Mouse (Mus musculus) gastrocnemius, adult 18-20 months (tissue): ENCODE results near the gene Vwa5b2. TPM values are rescaled to one million over a fixed set of nuclear protein-coding genes. Genes with fewer than 3 reads are reported as not detected.

Source experiments
- DNase-seq: peaks from one replicate; pipeline ENCODE4 v3.0.0; 2021; ENCODE audit warnings: low spot score
- total RNA-seq, 2 experiments: library from RNA; stranded (reverse); gene quantifications; 2 replicates each; pipeline ENCODE4 v1.2.3; 2021

The Vwa5b2 gene
- total RNA-seq, 2 experiments from 2014 or later = 0.07 TPM; not detected in 1

DNA sequence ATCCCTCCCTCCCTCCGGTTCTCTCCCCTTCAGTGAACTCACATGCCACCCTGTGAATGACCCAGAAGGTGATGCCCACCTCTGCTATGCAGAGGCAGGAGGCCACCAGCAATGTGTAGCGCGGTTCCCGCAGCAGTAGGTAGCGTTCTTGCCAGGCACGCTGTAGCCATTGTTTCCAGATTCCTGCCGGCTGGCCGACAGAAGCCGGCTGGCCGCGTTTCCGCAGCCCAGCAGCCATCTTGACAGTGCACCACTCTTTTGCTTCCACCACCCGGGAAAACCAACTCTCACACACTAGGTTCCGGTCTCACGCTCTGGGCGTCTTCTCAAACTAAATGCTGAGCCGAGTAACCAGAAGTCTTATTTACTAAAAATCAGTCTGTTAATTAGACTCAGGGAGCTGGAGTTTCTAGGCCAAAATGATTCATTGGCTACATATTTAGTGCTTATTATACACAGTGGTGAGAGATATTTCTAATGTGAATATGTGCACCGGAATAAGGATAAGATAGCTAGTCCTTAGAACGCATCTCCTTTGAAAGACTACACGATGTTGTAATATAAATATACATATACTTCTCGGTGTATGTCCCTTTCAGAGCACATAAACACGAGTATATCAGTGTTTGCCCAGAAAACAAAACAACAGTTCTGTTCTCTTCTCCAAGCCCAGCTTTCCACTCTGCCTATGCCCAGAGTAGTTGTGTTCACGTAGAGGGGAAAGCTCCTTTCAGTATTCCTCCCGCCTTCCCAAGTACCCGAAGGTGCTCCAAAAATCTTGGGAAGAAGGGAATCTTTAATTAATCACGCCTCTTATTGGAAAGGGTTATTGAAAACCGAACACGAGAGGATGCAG is 21.5 kb downstream of the Vwa5b2 start:
- DNase-seq = peak; percentile 73

DNA sequence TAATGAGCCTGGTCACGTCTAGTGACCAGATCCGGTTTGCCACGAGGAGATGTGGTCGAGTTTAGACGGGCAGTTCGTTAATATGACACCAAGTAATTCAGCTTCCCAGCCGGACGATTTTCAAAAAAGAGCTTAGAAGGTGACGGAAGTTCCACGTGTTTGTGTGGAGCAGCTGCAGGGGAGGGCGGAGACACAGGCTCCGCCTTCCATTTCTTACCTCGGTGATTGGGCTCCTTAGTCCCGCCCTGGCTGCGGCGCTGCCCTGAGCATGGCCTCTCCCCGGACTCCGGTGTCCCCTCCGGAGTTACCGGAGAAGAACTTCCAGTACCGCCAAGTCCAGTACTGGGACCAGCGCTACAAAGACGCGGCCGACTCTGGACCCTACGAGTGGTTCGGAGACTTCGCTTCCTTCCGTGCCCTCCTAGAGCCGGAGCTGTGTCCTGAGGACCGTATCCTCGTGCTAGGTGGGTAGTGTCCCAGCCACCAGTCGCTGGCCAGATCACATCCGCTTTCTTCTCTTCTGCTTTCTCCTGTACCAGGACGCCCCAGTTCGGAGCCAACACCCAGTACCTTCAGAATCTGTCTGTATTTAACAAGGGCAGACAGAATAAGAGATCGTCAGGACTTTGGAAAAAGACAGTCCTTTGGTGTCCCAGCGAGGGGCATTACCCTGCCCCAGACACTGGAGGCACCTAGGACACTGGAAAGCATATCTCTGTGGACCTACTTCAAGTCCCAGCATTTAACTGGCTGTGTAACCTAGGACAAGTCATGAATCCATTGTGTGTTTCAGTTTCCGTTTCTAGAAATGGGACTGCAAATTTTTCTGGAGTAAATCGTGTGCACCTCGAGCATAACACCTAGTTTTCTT is 22.3 kb downstream of the Vwa5b2 start, which contains the start of the genes Eef1akmt4, Gm49333 and Alg3:
TSS of gene Eef1akmt4 (plus strand) at position 237 of the 871 bp plus-strand sequence.
TSS of gene Gm49333 (plus strand) at position 254 of the 871 bp plus-strand sequence.
TSS of gene Alg3 (minus strand) at position 379 of the 871 bp plus-strand sequence.
- DNase-seq = peak; percentile 89

DNA sequence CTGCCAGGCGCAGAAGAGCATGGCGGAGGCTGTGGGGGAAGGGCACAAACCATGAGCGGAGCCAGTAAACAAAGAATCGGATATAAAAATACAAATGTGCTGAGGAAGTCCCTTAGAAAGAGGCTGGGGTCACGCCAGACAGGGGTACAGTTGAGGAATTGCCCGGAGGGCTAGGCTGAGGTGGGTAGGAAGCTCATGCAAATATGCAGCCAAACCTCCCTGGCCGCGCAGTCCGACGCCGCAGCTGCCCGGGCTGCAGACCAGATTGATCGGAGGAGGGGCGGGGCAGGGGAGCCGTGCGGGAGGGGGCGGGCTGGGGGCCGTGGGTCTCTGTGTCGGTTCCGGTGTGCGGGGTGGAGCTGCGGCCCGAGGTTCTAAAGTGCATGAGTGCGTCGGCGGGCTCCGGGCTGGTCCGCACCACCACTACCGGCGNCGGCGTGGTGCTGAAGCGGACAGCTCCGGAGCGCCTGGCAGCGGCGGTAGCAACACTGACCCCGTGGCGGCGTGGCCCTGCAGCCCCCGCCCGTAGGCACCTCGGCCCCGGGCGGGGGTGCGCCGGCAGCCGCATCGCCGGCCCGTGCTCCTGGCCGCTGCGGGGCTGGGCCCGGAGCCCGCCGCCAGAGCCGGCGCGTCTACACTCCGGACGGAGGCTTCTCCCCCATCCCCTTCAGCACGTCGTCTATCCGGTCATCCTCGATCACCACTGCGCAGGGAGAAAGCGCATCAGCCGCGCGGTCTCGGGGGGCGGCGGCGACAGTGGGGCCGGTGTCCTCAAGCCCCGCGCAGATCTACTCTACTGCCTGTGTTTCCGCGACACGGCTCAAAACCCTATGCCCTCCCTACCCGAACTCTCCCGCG is 30.5 kb downstream of the Vwa5b2 start:
- DNase-seq = no peak

DNA sequence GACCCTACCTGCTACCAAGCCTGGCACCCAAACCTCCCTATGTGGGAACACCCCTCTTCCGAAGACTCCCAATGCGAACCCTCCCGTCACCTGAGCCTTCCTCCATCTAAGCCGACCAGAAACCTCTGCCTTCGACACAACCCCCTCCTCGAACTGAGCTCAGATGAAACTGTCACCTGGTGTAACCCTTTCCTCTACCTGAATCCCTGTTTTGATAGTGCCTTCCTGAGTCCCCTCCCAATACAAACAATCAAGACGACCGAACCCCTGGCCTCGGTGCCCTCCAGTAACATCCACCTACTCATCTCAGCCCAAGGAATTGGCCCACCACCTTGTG is 31.1 kb downstream of the Vwa5b2 start:
- no peak for DNase-seq

DNA sequence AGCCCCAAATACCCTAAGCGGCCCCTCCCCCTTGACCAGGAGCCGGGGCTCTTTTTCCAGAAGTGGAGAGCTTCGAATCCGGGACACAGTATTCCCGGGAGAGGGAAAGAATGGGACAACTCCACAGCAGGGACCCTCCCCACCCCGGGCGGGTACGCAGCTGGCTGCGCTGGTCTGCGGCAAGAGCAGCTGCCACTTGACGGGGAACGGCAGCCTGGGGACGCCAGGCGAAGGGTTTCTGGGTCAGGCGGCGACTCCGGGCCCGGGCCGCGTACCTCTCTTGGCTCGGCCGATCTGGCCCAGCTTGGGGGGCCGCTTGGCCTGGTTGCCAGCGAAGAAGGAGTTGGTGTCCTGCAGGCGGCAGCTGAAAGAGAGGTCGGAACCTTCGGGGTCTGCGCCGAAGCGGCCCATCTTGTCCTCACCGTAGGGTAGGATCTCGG is 31.5 kb downstream of the Vwa5b2 start:
- no peak for DNase-seq

DNA sequence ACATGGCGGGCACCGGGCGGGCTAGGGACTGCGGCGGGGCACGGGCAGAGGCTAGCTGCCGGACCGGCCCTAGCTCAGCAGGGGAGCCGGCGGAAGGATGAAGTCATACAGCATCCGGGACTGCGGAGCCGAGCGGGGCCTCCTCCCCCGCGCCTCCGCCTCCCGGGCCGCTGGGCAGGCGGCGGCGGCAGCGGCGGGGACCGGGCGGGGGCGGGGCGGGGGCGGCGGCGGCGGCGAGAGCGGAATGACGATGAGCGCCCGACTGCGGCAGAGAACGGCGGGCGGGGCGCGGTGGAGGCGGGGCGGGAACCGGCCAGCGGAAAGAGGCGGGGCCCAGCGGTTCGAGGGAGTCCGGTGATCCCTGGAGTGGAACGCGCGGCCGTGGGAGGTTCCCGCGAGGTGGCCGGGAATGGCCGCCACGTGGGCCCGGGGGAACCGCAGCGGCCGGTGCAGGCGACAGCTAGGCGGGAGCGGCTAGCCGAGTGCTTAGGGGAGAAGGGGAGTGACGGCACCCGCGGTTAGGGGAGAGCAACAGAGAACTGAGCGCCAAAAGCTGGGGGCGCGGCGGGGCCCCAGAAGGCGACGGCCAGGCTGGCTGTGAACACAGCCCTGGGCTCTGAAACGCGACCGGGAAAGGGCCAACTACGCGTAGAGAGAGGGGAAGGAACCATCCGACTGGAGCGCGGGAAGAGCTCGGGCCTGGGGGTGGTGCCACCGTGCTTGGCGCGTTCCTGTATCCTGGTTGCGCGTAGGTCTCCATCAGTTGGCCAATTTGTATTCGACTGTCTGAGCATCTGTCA is 32.1 kb downstream of the Vwa5b2 start, which contains the start of gene Camk2n2:
TSS of gene Camk2n2 (minus strand) at position 97 of the 800 bp plus-strand sequence.
- DNase-seq = peak; percentile 59

DNA sequence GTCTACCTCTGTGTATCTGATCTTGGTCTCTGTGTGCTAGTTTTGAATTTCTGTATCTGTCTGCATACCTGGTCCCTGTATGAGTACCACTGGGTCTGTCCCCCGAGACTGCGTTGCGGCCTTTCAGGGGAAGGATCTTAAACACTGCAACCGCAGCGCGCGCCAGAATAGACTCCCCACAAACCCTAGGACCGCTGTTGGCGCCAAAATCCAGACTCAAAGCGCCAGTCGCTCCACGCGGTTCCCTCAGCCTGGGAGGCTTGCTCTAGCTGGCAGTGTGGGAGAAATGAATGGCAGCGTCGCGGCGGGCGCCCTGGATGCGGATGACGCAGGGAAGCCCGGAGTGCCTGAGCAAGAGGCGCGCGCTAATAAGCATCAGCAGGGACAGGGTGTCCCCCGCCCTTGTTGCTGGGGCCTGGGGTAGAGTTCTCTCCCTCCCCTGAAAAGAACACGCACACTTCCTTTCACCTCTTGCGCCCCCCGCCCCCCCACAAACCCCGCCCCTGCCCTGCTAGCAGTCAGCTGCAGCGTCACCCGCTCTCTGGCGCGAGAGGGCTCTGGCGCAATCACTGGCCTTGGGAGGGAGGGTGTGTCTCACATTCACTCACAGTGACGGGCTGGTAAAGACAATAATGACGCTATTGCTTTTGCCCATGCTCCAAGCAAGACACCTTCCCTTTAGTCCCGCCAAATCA is 32.9 kb downstream of the Vwa5b2 start:
- DNase-seq = peak; percentile 59

DNA sequence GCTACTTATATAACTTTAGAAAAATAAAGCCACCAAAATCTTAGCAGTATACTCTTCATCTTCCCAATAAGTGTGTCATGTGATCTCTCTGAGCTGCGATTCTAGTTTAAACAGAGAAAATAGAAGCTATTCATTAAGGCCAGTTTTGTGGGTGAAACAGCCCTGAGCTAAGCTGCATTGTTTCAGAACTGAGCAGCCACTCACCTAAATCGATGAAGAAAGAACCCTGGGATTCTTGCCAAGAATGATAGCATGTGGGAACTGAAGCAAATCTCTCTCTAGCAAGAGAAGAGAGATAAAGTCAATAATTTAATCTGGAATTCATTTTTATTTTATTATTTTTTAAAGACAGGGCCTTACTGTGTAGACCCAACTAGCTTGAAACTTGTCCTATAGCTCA is 33.9 kb downstream of the Vwa5b2 start:
- no peak for DNase-seq

DNA sequence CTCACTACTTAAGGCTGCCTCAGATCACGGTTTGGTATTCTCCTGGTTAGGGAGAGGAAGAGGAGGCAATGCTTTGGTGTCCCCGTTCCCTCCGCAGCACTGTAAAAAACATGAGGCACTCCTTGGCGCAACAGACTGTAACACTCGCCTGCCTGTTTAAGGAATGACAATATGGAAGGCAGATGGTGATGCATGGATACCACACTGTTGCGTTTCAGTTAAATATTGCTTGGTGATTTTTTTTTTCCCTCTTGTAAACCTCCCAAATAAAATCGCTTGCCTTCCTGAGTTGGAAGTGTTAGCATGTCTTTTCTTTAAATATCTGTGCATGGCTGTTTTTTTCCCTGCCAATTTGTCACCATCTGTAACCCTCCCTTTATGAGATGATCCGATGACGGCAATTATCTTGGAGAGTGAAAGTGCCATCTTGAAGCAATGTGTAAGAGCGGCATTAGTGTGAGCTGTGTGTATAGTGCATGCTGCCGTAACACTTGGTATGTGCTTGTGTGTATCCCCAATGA is 39.7 kb downstream of the Vwa5b2 start:
- no peak for DNase-seq

DNA sequence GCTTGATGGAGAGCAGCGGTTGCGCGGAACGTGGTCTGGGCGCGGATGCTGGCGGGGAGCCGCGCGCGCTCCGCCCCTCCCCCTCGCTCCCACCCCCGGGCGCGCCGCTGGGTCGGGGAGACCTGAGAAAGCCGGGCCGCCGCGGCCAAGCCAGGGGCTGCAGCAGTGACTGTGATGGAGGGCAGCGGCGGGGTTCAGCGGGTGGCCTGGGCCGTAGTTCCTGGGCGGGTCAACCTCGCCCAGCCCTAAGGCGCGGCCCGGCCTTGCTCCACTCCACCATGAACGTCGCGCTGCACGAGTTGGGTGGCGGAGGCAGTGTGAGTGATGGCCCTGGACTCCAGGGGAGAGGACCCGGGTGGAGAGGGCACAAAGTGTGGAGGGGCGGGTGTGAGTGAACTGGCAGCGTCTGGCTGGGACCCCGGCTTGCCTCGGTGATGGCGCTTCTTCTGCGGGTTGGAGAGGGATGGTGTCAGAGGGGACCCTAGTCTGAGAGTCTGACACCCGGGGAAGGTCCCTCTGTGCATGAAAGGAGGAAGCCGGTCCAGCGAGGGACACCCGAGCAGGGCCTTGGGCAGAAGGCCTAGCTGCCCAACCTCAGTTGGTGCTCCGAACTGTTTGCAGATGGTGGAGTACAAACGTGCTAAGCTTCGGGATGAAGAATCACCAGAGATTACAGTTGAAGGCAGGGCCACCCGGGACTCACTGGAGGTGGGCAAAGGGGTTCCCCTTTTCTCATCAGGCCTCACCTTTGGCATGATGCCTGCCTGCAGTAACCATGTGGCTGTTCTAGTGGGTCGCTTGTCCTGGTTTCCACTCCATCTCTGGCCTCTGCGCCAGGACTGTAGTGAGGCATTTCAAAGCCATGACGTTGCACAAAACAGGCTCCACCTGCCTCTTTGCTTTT is 40.7 kb downstream of the Vwa5b2 start, which contains the start of gene Ece2:
TSS of gene Ece2 (plus strand) at position 98 of the 904 bp plus-strand sequence.
- no peak for DNase-seq

DNA sequence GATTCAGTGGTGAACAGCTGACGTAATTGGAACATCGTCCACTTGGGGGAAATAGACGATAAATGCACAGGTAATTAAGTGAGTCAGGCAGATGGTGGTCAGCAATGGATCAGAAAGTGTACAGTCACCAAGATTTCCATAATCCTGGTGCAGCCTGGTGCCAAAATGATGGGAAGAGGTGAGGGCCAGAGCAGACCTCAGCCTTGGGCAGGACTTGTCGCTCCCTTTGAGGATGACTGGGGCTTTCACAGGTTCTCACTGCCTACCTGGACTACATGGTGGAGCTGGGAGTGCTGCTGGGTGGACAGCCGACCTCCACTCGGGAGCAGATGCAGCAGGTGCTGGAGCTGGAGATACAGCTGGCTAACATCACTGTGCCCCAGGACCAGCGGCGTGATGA is 48.1 kb downstream of the Vwa5b2 start:
- no peak for DNase-seq

DNA sequence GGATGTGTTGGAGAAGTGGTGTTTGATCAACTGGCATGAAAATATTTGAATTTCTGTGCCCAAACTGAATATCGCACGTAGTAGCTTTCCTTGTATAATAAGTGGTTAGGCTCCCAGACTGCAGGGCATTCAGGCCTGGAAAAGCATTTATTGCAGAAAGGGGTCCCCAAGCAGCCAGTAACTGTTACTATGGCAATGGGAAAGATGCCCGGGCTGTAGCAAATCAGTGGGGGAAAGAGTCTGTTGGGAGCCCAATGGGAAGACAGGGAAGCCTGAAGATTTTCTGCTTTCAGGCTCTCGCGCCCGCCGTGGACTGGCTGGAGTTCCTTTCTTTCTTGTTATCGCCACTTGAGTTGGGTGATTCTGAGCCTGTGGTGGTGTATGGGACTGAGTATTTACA is 49.1 kb downstream of the Vwa5b2 start:
- no peak for DNase-seq

DNA sequence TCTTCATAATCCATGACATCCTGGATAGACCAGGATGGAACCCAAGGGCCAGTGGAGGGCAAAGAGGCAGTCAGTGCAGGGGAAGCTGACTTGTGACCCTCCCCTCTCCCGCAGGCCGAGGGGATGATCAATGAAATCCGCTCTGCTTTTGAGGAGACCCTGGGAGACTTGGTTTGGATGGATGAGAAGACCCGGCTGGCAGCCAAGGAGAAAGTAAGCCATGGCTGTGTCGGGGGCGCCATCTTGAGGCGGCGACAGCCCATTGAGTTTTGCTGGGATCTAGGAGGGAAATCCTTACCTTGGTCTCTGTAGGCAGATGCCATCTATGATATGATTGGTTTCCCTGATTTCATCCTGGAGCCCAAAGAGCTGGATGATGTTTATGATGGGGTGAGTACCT is 52.9 kb downstream of the Vwa5b2 start:
- DNase-seq = peak; percentile 68

DNA sequence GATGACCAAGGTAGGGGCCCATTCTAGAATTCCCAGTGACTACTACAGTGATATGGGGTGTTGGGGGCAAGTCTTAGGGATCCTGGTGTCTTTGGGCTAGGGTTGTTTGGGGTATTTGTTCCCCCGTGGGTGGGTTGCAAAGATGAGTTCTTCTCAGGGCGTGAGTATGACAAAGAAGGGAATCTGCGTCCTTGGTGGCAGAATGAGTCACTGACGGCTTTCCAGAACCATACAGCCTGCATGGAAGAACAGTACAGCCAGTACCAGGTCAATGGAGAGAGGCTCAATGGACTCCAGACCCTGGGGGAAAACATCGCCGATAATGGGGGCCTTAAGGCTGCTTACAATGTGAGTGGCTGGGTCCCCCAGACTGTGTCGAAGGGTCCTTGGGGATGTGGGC is 54.6 kb downstream of the Vwa5b2 start:
- DNase-seq = no peak

DNA sequence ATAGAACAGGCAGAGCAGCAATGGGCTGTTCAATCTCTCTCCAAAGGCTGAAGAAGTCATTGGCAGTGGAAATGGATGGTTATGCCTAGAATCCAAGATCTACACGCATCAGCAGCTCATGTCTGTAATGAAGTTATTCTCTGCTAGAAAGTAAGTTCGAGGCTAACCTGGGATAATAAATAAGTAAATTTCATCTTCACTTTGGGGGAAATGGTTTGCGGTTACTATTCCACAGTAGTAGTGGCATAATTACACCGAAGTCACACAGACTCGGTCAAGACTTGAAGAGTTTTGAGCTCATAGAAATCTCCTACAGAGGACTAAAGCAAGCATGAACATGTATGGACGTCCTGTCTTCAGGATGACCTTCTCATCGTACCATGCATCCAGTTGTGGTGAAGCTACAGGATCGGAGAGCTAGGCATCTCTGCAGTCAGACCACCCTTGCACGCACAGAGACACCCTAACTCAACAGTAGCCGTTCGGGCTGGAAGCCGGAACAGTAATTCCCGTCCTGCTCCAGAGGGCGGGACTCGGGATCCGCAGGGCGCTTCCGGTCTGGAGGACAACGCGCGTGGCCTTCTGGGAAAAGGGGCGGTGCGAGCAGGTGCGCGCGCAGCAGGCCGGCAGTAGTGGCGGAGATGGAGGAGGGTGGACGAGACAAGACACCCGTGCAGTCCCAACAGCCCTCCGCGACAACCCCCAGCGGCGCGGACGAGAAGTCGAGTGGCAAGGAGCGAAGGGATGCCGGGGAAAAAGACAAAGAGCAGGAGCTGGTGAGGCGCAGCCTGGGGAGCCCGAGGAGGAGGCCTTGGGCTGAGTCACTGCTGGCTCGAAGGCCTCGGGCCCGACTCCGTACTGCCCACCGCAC is 62.0 kb downstream of the Vwa5b2 start, which contains the start of gene Psmd2:
TSS of gene Psmd2 (plus strand) at position 577 of the 871 bp plus-strand sequence.
- peak; percentile 97 for DNase-seq

DNA sequence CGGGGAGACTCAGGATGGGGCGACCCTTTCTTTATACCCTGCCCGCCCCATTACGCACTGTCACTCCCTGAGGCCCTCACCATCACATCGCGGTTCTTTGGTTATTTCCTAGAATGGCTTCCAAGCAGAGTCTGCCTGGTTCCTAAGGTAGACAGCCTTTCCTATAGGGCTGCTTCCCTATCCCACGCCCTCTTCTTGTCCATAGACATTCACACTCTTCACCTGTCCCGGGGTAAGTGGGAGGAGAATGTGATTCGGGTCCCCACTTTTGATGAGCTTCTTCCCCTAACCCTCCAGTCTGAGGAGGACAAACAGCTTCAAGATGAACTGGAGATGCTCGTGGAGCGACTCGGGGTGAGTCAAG is 62.7 kb downstream of the Vwa5b2 start:
- no peak for DNase-seq

DNA sequence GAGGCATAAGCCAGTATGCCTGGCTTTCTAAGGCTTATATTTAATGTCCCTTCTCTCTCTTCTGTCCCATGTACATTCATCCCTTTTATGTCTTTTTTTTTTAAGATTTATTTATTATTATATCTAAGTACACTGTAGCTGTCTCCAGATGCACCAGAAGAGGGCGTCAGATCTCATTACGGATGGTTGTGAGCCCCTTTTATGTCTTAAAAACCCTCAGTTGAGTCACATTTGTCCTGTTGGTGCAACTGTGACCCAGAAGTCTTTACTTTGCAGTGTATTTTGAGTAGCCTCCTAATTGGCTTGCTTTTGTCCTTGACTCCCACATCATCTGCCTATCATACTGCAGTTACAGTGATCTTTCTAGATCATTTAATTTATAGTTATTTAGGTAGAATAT is 64.0 kb downstream of the Vwa5b2 start:
- DNase-seq = no peak
